Mouse (Mus musculus): ENCODE results near the gene Il5.

DNA sequence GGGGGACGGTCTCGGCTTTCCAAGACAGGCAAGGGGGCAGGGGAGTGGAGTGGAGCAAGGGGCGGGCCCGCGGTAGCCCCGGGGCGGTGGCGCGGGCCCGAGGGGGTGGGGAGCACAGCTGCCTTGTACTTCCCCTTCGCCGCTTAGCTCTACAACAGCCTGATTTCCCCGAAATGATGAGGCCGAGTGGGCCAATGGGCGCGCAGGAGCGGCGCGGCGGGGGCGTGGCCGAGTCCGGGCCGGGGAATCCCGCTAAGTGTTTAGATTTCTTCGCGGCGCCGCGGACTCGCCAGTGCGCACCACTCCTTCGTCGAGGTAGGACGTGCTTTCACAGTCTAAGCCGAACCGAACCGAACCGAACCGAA, 49.1 kb downstream of the Il5 start, which contains the start of gene Irf1:
- TF ChIP-seq CTCF (IDR thresholded peaks at IDR 0.05; ENCODE audit: low read depth, low read length) (no peak), GATA1 (IDR thresholded peaks at IDR 0.05; ENCODE audit: borderline replicate concordance, low read length) (no peak), POLR2AphosphoS5 (IDR thresholded peaks at IDR 0.05; ENCODE audit: insufficient replicate concordance, low read depth, low read length) (no peak)
